Mouse (Mus musculus): Measurements from ENCODE around the gene Dnah12.

DNA sequence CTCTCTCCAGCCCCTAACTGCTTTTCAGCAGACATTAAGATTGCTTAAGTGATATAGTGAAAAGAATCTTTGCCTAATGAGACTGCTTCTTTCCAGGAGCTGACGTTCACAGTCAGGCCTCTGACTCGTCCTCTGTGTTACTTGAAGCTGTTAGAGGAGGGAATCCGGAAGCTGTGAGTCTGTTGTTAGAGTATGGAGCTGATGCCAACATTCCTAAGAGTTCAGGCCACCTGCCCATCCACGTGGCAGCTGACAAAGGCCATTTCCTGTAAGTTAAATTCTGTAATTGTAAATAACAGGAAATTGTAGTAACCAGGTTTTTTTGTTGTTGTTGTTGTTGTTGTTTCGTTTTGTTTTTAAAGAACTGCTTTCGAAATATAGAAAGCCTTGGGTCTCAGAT is 218.1 kb downstream of the Dnah12 start:
- TF ChIP-seq CTCF (IDR thresholded peaks at IDR 0.05; ENCODE audit: low read depth, low read length) (no peak), GATA1 (IDR thresholded peaks at IDR 0.05; ENCODE audit: borderline replicate concordance, low read length) (no peak), GATA2 (IDR thresholded peaks at IDR 0.05; ENCODE audit: borderline replicate concordance, low read depth, low read length) (no peak), POLR2AphosphoS5 (IDR thresholded peaks at IDR 0.05; ENCODE audit: insufficient replicate concordance, low read depth, low read length) (no peak), TAL1 (conservative IDR thresholded peaks at IDR 0.05; ENCODE audit: low read depth, low read length) (no peak)
